Mouse (Mus musculus) heart, adult 9 months (tissue): Measurements from ENCODE around the gene Abtb2.

ENCODE experiments used
- DNase-seq, 2 experiments: peaks; one replicate each; pipeline ENCODE4 v3.0.0; 2022; ENCODE audit warnings: low spot score in 2 of 2

Gene Abtb2

GRCm38 (mm10) chr2:103659648-103660556, 93.8 kb downstream of the Abtb2 start:
- no peak for DNase-seq

- DNase-seq = no peak
These were observed 95.6 kb downstream of the Abtb2 start for GRCm38 (mm10) chr2:103661696-103662095.

- DNase-seq = peak; percentile 67 to 70
These were observed 96.0 kb downstream of the Abtb2 start for GRCm38 (mm10) chr2:103662121-103662520.

GRCm38 (mm10) chr2:103664341-103664740, 98.2 kb downstream of the Abtb2 start:
- no peak for DNase-seq

DNA sequence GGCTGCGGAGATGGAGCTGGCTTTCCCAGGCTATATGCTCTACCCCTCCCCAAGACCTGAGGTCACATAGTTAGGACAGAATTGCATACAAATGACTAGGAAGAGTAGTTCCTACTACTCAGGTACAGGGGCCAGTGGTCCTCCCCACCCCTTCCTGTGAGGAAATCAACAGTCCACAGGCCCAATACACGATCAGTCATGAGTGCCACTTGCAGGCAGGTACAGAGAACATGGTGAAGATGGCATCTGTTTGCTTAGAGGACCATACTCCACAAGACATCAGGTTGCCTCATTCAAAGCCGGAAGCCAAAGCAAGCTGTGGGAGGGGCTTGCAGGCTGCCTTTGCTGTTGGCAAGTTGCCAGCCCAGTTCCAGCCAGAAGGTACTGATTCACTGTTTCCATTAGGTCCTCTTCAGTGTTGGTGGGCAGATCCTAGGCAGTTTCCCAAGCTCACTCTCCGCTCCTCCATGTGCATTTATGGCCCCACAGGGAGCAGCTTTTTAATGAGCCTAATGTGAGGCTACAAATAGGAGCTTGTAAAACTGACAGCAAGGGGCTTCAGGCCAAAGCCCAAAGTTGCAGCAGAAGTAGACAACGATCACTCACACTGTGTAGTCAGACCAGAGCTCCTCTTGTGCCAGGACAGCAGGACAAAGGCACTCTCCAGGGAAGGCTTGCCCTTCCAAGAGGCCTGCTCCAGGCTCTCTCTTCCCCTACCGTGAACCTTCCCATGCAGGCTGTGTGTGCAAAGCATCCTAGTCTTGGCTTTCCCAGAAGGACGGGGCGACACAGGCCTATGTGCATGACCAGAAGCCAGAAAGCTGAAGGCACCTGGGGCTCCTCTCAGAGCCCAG, 102.1 kb downstream of the Abtb2 start:
- DNase-seq = peak; percentile 23 to 45

DNA sequence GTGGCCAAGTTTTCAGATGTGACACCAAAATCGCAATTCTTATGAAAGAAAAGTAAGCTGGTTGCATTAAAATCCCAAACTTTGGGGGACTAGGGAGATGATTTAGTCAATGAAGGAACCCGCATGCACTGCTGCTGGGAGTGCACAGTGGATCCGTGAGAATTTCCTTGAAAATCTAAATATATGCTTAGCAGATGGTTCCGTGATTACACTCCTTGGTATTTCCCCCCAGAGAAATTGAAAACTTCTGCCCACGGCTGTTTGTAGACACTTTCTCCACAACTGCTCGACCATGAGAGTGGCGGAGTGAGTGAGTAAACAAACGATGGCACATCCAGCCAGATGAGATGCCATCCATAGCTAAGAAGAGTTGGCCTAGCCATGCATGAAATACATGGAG, 102.8 kb downstream of the Abtb2 start:
- DNase-seq = no peak

DNA sequence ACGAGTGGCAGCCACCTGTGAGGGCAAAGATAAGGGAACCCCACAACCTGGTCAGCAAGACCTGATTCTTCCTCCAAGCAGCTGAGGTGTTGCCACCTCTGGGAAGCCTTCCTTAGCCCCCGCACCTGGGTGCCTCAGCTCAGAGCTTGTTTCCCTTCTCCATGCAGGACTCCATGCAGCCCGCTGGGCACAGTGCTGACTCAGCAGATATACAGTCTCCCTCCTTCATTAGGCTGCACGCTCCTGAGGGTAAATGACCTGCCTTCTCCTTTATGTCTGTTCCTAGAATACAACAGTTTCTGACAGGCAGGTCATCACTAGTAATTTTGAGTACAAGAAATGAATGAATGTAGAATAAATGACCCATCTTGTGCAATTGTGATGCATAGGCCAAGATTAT, 103.5 kb downstream of the Abtb2 start:
- no peak for DNase-seq

DNA sequence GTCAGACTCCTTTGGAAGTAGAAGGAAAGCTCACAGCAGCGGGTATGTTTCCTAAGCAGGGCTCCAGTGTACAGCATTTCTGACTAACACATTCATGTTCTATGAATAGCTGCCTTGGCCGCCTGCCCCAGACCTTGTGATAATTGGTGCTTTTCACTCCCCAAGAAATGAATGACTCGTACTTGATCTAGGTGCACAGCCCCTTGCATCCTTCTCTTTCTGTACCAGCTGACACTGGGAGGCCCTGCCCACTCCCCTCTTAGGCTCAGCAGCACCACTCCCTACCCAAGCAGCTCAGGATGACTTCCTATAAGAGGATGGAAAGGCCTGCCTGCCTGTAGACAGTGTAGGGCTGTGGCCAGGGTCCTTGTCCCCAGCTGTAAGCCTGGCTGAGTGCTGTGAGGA, 104.2 kb downstream of the Abtb2 start:
- DNase-seq = peak; percentile 72 to 88

- DNase-seq = no peak
These were observed 106.5 kb downstream of the Abtb2 start for GRCm38 (mm10) chr2:103672573-103673119.

DNA sequence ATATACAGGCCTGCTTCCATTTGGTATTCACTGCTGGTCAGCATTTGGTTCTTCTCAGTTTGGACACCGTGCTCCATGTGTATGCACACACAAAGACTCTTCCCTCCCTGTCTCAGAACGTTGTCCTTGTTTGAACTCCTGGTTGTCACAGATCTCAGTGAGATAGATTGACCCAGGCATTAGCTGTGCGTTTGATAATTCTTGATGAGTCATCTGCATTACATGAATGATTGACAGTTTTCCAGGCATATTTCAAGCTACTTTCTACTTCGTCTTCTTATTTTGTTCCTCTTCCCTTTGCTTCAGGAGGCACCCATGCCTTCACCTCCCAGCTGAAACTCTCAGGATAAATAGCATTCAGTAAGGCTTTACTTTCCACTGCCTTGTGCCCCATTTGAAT, 107.5 kb downstream of the Abtb2 start:
- no peak for DNase-seq

- no peak for DNase-seq
These were observed 109.3 kb downstream of the Abtb2 start for GRCm38 (mm10) chr2:103675391-103675790.

- no peak for DNase-seq
These were observed 110.7 kb downstream of the Abtb2 start for GRCm38 (mm10) chr2:103676808-103677207.

- DNase-seq = no peak
These were observed 111.7 kb downstream of the Abtb2 start for GRCm38 (mm10) chr2:103677614-103678369.

- no peak for DNase-seq
These were observed 112.3 kb downstream of the Abtb2 start for GRCm38 (mm10) chr2:103678433-103678832.

- no peak for DNase-seq
These were observed 114.4 kb downstream of the Abtb2 start for GRCm38 (mm10) chr2:103680364-103681110.

GRCm38 (mm10) chr2:103681149-103681548, 115.0 kb downstream of the Abtb2 start:
- DNase-seq = no peak

- DNase-seq = no peak
These were observed 116.2 kb downstream of the Abtb2 start for GRCm38 (mm10) chr2:103682261-103682722.

DNA sequence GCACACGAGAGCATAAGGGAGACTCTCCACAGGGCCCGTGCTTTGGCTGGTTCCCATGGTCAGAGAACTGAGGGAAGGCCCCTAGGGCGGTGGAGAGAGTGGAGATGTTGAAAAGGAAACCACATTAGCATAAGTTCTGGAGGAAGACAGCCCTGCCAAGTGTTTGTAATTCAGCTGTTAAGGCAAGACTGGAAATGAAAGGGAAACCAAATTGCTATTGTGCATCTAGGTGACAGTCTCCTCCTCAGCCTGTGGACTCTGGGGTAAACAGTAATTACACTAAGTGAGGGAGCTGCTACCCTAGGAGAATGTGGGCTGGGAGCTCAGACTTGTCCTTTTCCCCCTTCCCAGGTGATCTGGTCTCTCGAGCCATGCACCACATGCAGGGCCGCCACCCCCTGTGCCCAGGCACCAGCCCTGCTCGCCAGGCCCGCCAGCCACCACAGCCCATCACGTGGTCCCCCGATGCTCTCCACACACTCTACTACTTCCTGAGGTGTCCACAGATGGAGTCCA, 116.9 kb downstream of the Abtb2 start:
- peak; percentile 26 to 55 for DNase-seq

DNA sequence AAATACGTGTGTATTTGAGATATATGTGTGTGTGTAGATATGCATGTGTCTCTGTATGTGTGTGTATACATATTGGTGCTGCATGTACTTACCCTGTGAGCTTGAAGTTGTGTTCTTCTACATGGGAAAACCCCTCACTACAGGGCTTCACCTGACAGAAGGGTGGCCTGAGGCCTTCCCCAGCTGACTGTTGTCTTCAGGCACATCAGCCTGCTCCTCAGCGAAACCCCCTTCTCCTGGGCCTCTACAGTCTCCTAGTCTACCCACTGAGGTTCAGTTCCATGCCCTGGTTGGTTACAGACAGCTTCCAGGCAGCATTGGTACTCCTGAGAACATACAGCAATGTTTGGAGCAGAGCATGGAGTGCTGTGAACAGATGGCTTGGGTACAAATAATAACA, 118.3 kb downstream of the Abtb2 start:
- DNase-seq = no peak

GRCm38 (mm10) chr2:103684926-103685577, 118.9 kb downstream of the Abtb2 start:
- peak in 1 of 2 experiments; percentile 17 for DNase-seq
